Mouse (Mus musculus) leukemia stem cell, adult 10-12 weeks (primary cell): ENCODE measurements around the gene Mup7. TPM values are rescaled to one million over a fixed set of nuclear protein-coding genes. Genes with fewer than 3 reads are reported as not detected.

Experiments used
- polyA plus RNA-seq: library from polyadenylated mRNA; stranded (reverse); fragments of >175 nt; gene quantifications from 2 replicates; pipeline ENCODE4 v1.2.3, GENCODE M21; 2012; ENCODE audit warnings: low replicate concordance

Mup7 gene
- not detected in 2 replicates for polyA plus RNA-seq

GRCm38 (mm10) chr4:60070375-60070774, at the start of gene Mup7:
TSS of gene Mup7 (minus strand) at chr4:60070475.

Other genes starting within 250 kb of the Mup7 start
- 0.06 TPM in 1 of 2 replicates, not detected in the other for gene Slc46a2, start 155.4 kb downstream of the Mup7 start, polyA plus RNA-seq
- gene Mup4, start 109.8 kb downstream of the Mup7 start, polyA plus RNA-seq, result not detected in 2 replicates
- gene Mup6, start 106.2 kb downstream of the Mup7 start, polyA plus RNA-seq, result not detected in 2 replicates
- gene Mup2, start 83.8 kb upstream of the Mup7 start, polyA plus RNA-seq, result not detected in 2 replicates
- not detected in 2 replicates for gene Mup8, start 152.1 kb upstream of the Mup7 start, polyA plus RNA-seq